Mouse (Mus musculus) kidney, adult 11 months (tissue): ENCODE measurements around the gene Setd5.

Source experiments
- DNase-seq: peaks from one replicate; pipeline ENCODE4 v3.0.0; 2022

The Setd5 gene

GRCm38 (mm10) chr6:113194841-113195595 is 117.9 kb downstream of the Setd5 start, which contains the start of gene Lhfpl4:
Gene Lhfpl4, minus strand, starts transcription at chr6:113195384.
- no peak for DNase-seq

GRCm38 (mm10) chr6:113195596-113195992 is 118.4 kb downstream of the Setd5 start:
- no peak for DNase-seq
